Mouse (Mus musculus): ENCODE results near the gene Jup.

The Jup gene

GRCm38 (mm10) chr11:100320701-100321410, 76.7 kb downstream of the Jup start:
- peak in 1 of 2 experiments; percentile 35 for DNase-seq (ENCODE audit: low spot score in 2 of 2)

GRCm38 (mm10) chr11:100320172-100320630, 77.4 kb downstream of the Jup start:
- peak; percentile 97 for DNase-seq (ENCODE audit: low spot score in 2 of 2)

GRCm38 (mm10) chr11:100319492-100320171, 77.9 kb downstream of the Jup start, which contains the start of gene Eif1:
Eif1 (plus strand) TSS chr11:100319885.
- peak; percentile 99 to 100 for DNase-seq (ENCODE audit: low spot score in 2 of 2)

Measured in heart, adult 9 months (tissue).